Comparison of ENCODE assay signal across 10 mouse cellular contexts in the genomic region with DNA sequence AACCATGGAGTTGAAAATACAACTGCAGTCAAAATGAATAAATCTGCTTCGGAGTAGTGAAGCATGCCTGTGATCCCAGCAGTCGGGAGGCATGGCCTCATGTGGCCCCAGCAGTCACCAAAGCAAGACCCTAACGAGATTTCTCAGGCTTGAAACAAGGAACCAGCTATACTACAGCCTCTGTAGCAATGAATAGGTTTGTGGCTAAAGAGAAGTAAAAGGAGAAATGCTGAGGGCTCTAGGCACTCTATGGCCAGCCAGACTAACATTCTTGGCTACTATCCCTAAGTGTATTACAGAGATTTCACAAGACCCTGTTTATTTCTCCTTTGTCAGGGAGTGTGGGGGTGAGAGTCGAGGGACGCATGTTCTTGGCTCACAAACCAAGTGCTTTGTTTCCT.
DNase-seq lines count a peak whose midpoint lies in the region; ATAC-seq and TF ChIP-seq lines count a peak whose summit lies in the region.
"Had no signal": no experiment of that assay in that cellular context is flagged by ENCODE, and none has a peak within 500 bp of the region (broad histone marks: within the 10 kb centered on the region; RNA-seq: fewer than 3 reads in every experiment).

No protein-coding gene starts in this region.

- TF ChIP-seq CTCF in kidney, postnatal 0 days (IDR thresholded peaks at IDR 0.05; ENCODE audit: low read depth) = no peak

- H3K9ac ChIP-seq in intestine, embryonic 16.5 days (ENCODE audit: low read depth, low read length) = no peak overlapping the region
- H3K9ac ChIP-seq in intestine, embryonic 15.5 days = no peak overlapping the region
- H3K9ac ChIP-seq in embryonic facial prominence, embryonic 13.5 days = no peak overlapping the region
- no peak overlapping the region for H3K9ac ChIP-seq in kidney, postnatal 0 days (ENCODE audit: low read depth, low read length)
- H3K9ac ChIP-seq: liver, embryonic 15.5 days had no signal

- no peaks in the 10 kb centered on the region for H3K36me3 ChIP-seq in intestine, embryonic 16.5 days (ENCODE audit: control insufficient read depth, insufficient read depth, low read length)
- no peaks in the 10 kb centered on the region for H3K36me3 ChIP-seq in intestine, embryonic 15.5 days
- H3K36me3 ChIP-seq in embryonic facial prominence, embryonic 13.5 days = no peaks in the 10 kb centered on the region
- no peaks in the 10 kb centered on the region for H3K36me3 ChIP-seq in kidney, postnatal 0 days (ENCODE audit: insufficient read depth, low read length)
- H3K36me3 ChIP-seq: liver, embryonic 15.5 days had no signal

- 59% methylated on average over 5 of the region's 5 CpGs for WGBS in intestine, embryonic 16.5 days
- WGBS in intestine, embryonic 15.5 days = 49% methylated on average over 5 of the region's 5 CpGs
- WGBS in embryonic facial prominence, embryonic 13.5 days = 54% methylated on average over 5 of the region's 5 CpGs
- 26% methylated on average over 5 of the region's 5 CpGs for WGBS in kidney, postnatal 0 days

- H3K4me3 ChIP-seq in intestine, embryonic 16.5 days (ENCODE audit: low read length) = no peak overlapping the region
- no peak overlapping the region for H3K4me3 ChIP-seq in intestine, embryonic 15.5 days (replicated peaks)
- H3K4me3 ChIP-seq in embryonic facial prominence, embryonic 13.5 days = no peak overlapping the region
- no peak overlapping the region for H3K4me3 ChIP-seq in kidney, postnatal 0 days (replicated peaks; ENCODE audit: low read depth, low read length)
- H3K4me3 ChIP-seq: left cerebral cortex, adult 2 months; liver, embryonic 15.5 days had no signal

- H3K27me3 ChIP-seq in intestine, embryonic 16.5 days (replicated peaks; ENCODE audit: control insufficient read depth, insufficient read depth, low read length) = no peaks in the 10 kb centered on the region
- no peaks in the 10 kb centered on the region for H3K27me3 ChIP-seq in intestine, embryonic 15.5 days (replicated peaks)
- H3K27me3 ChIP-seq in embryonic facial prominence, embryonic 13.5 days = no peaks in the 10 kb centered on the region
- H3K27me3 ChIP-seq in kidney, postnatal 0 days (ENCODE audit: insufficient read depth, low read length) = no peaks in the 10 kb centered on the region
- H3K27me3 ChIP-seq: liver, embryonic 15.5 days had no signal

- peak; percentile 67 for DNase-seq in kidney, postnatal 0 days (ENCODE audit: low spot score)
- DNase-seq in lung, postnatal 4 days = peak; percentile 18 to 62
- no peak for DNase-seq in spleen, postnatal 14 days (ENCODE audit: low spot score in 2 of 2)
- no peak for DNase-seq in left cerebral cortex, adult 18-20 months (ENCODE audit: low spot score in 2 of 2)
- DNase-seq in adrenal gland, adult 18-20 months (ENCODE audit: low spot score in 2 of 2) = no peak

- no peak for ATAC-seq in intestine, embryonic 16.5 days
- ATAC-seq in intestine, embryonic 15.5 days = no peak
- ATAC-seq in embryonic facial prominence, embryonic 13.5 days (ENCODE audit: insufficient number of reproducible peaks, insufficient read depth, low FRiP score, low TSS enrichment, low read depth) = no peak
- no peak for ATAC-seq in kidney, postnatal 0 days (replicated peaks; ENCODE audit: low FRiP score, low read depth)

- peak overlapping the region; percentile 4; the same call in 1 of the 2 replicates for H3K27ac ChIP-seq in intestine, embryonic 16.5 days (ENCODE audit: low read length)
- H3K27ac ChIP-seq in intestine, embryonic 15.5 days = no peak overlapping the region
- H3K27ac ChIP-seq in embryonic facial prominence, embryonic 13.5 days = peak overlapping the region; percentile 11; the same call in 1 of the 2 replicates
- no peak overlapping the region for H3K27ac ChIP-seq in kidney, postnatal 0 days
- H3K27ac ChIP-seq: left cerebral cortex, adult 2 months; liver, embryonic 15.5 days had no signal

- H3K9me3 ChIP-seq in intestine, embryonic 16.5 days (ENCODE audit: control insufficient read depth, low read length) = no peaks in the 10 kb centered on the region
- H3K9me3 ChIP-seq in intestine, embryonic 15.5 days = no peaks in the 10 kb centered on the region
- H3K9me3 ChIP-seq in embryonic facial prominence, embryonic 13.5 days = no peaks in the 10 kb centered on the region
- H3K9me3 ChIP-seq in kidney, postnatal 0 days (replicated peaks; ENCODE audit: low read length) = no peaks in the 10 kb centered on the region
- H3K9me3 ChIP-seq: liver, embryonic 15.5 days had no signal

- H3K4me2 ChIP-seq in intestine, embryonic 16.5 days (ENCODE audit: low read depth, low read length) = no peak overlapping the region
- no peak overlapping the region for H3K4me2 ChIP-seq in intestine, embryonic 15.5 days (replicated peaks)
- H3K4me2 ChIP-seq in embryonic facial prominence, embryonic 13.5 days = no peak overlapping the region
- H3K4me2 ChIP-seq in kidney, postnatal 0 days (ENCODE audit: low read length) = no peak overlapping the region
- H3K4me2 ChIP-seq: liver, embryonic 15.5 days had no signal

- no peaks in the 10 kb centered on the region for H3K4me1 ChIP-seq in intestine, embryonic 16.5 days (ENCODE audit: control insufficient read depth, insufficient read depth, low read length)
- H3K4me1 ChIP-seq in intestine, embryonic 15.5 days (replicated peaks) = no peaks in the 10 kb centered on the region
- H3K4me1 ChIP-seq in embryonic facial prominence, embryonic 13.5 days = peaks cover 16% of the 10 kb centered on the region
- no peaks in the 10 kb centered on the region for H3K4me1 ChIP-seq in kidney, postnatal 0 days (replicated peaks; ENCODE audit: insufficient read depth, low read length)
- H3K4me1 ChIP-seq: liver, embryonic 15.5 days had no signal

Comparison
In these comparisons a context has a peak if more than half of its experiments do, and no peak if none do; other contexts are left out.
1. H3K27ac ChIP-seq: peak in intestine, embryonic 16.5 days (single experiment) and embryonic facial prominence, embryonic 13.5 days (single experiment); none in intestine, embryonic 15.5 days (single experiment) and kidney, postnatal 0 days (single experiment).
2. DNase-seq: peak in kidney, postnatal 0 days (single experiment) and lung, postnatal 4 days (2 of 2); none in spleen, postnatal 14 days (0 of 2), left cerebral cortex, adult 18-20 months (0 of 2) and adrenal gland, adult 18-20 months (0 of 2).